Mouse (Mus musculus): Measurements from ENCODE around the gene Nup93. TPM values are rescaled to one million over a fixed set of nuclear protein-coding genes. Genes with fewer than 3 reads are reported as not detected.

Gene Nup93
- polyA plus RNA-seq, 1 experiment = 5.4 TPM

GRCm38 (mm10) chr8:94343778-94344320 lies 129.5 kb downstream of the Nup93 start:
- Histone ChIP-seq H3K27ac (ENCODE audit: insufficient read depth, low read depth, low read length) (no peak overlapping the region), H3K4me3 (ENCODE audit: low read depth, low read length) (no peak overlapping the region), H3K36me3 (ENCODE audit: control insufficient read depth, insufficient read depth, low read length) (no peaks in the 10 kb centered on the region), H3K4me1 (ENCODE audit: control insufficient read depth, insufficient read depth, insufficient read length, low read length) (peaks cover 16% of the 10 kb centered on the region), H3K27me3 (ENCODE audit: control insufficient read depth, insufficient read depth, low read length) (no peaks in the 10 kb centered on the region)
- WGBS = 90% methylated on average over 11 of the region's 11 CpGs
- TF ChIP-seq CTCF (IDR thresholded peaks at IDR 0.05; ENCODE audit: extremely low read depth, insufficient read length, insufficient replicate concordance, low read depth, low read length) (no peak), POLR2A (IDR thresholded peaks at IDR 0.05; ENCODE audit: low read depth, low read length) (no peak)

- WGBS = 68% methylated on average over 4 of the region's 4 CpGs
- TF ChIP-seq CTCF (IDR thresholded peaks at IDR 0.05; ENCODE audit: extremely low read depth, insufficient read length, insufficient replicate concordance, low read depth, low read length) (no peak), POLR2A (IDR thresholded peaks at IDR 0.05; ENCODE audit: low read depth, low read length) (no peak)
- Histone ChIP-seq H3K27me3 (ENCODE audit: control insufficient read depth, insufficient read depth, low read length) (no peaks in the 10 kb centered on the region), H3K4me3 (ENCODE audit: low read depth, low read length) (no peak overlapping the region), H3K4me1 (ENCODE audit: control insufficient read depth, insufficient read depth, insufficient read length, low read length) (peaks cover 13% of the 10 kb centered on the region), H3K36me3 (ENCODE audit: control insufficient read depth, insufficient read depth, low read length) (no peaks in the 10 kb centered on the region), H3K27ac (ENCODE audit: insufficient read depth, low read depth, low read length) (no peak overlapping the region)
These were observed 131.3 kb downstream of the Nup93 start for GRCm38 (mm10) chr8:94345657-94346056.

GRCm38 (mm10) chr8:94346264-94346663 lies 131.9 kb downstream of the Nup93 start:
- peaks cover 7% of the 10 kb centered on the region for H3K4me1 ChIP-seq (ENCODE audit: control insufficient read depth, insufficient read depth, insufficient read length, low read length)
- TF ChIP-seq POLR2A (IDR thresholded peaks at IDR 0.05; ENCODE audit: low read depth, low read length) (no peak), CTCF (IDR thresholded peaks at IDR 0.05; ENCODE audit: extremely low read depth, insufficient read length, insufficient replicate concordance, low read depth, low read length) (no peak)
- H3K36me3 ChIP-seq (ENCODE audit: control insufficient read depth, insufficient read depth, low read length) = no peaks in the 10 kb centered on the region
- peak overlapping the region; percentile 17; the same call in 1 of the 2 replicates for H3K4me3 ChIP-seq (ENCODE audit: low read depth, low read length)
- WGBS = 93% methylated on average over 13 of the region's 13 CpGs
- H3K27me3 ChIP-seq (ENCODE audit: control insufficient read depth, insufficient read depth, low read length) = no peaks in the 10 kb centered on the region
- H3K27ac ChIP-seq (ENCODE audit: insufficient read depth, low read depth, low read length) = peak overlapping the region; percentile 36

GRCm38 (mm10) chr8:94348425-94348824 lies 134.1 kb downstream of the Nup93 start:
- Histone ChIP-seq H3K27ac (ENCODE audit: insufficient read depth, low read depth, low read length) (no peak overlapping the region), H3K36me3 (ENCODE audit: control insufficient read depth, insufficient read depth, low read length) (no peaks in the 10 kb centered on the region), H3K27me3 (ENCODE audit: control insufficient read depth, insufficient read depth, low read length) (no peaks in the 10 kb centered on the region), H3K4me1 (ENCODE audit: control insufficient read depth, insufficient read depth, insufficient read length, low read length) (peaks cover 7% of the 10 kb centered on the region), H3K4me3 (ENCODE audit: low read depth, low read length) (no peak overlapping the region)
- TF ChIP-seq POLR2A (IDR thresholded peaks at IDR 0.05; ENCODE audit: low read depth, low read length) (no peak), CTCF (IDR thresholded peaks at IDR 0.05; ENCODE audit: extremely low read depth, insufficient read length, insufficient replicate concordance, low read depth, low read length) (no peak)
- WGBS = 73% methylated on average over 9 of the region's 9 CpGs

GRCm38 (mm10) chr8:94354069-94354531 lies 139.7 kb downstream of the Nup93 start:
- peaks cover 30% of the 10 kb centered on the region; the same call in 1 of the 2 replicates for H3K4me1 ChIP-seq (ENCODE audit: control insufficient read depth, insufficient read depth, insufficient read length, low read length)
- H3K4me3 ChIP-seq (ENCODE audit: low read depth, low read length) = peak overlapping the region; percentile 14; the same call in 1 of the 2 replicates
- no peaks in the 10 kb centered on the region for H3K27me3 ChIP-seq (ENCODE audit: control insufficient read depth, insufficient read depth, low read length)
- TF ChIP-seq POLR2A (IDR thresholded peaks at IDR 0.05; ENCODE audit: low read depth, low read length) = peak; percentile 55; the same call in 1 of the 2 replicates
- TF ChIP-seq CTCF (IDR thresholded peaks at IDR 0.05; ENCODE audit: extremely low read depth, insufficient read length, insufficient replicate concordance, low read depth, low read length) = 0 out of 2 replicates have a peak, but pooled peaks have one; percentile 10
- no peaks in the 10 kb centered on the region for H3K36me3 ChIP-seq (ENCODE audit: control insufficient read depth, insufficient read depth, low read length)
- 23% methylated on average over 7 of the region's 7 CpGs for WGBS
- peak overlapping the region; percentile 97 for H3K27ac ChIP-seq (ENCODE audit: insufficient read depth, low read depth, low read length)

- Histone ChIP-seq H3K4me3 (ENCODE audit: low read depth, low read length) (peak overlapping the region; percentile 14; the same call in 1 of the 2 replicates), H3K27me3 (ENCODE audit: control insufficient read depth, insufficient read depth, low read length) (no peaks in the 10 kb centered on the region), H3K36me3 (ENCODE audit: control insufficient read depth, insufficient read depth, low read length) (no peaks in the 10 kb centered on the region), H3K27ac (ENCODE audit: insufficient read depth, low read depth, low read length) (peak overlapping the region; percentile 97), H3K4me1 (ENCODE audit: control insufficient read depth, insufficient read depth, insufficient read length, low read length) (peaks cover 30% of the 10 kb centered on the region; the same call in 1 of the 2 replicates)
- TF ChIP-seq POLR2A (IDR thresholded peaks at IDR 0.05; ENCODE audit: low read depth, low read length) = no peak
- TF ChIP-seq CTCF (IDR thresholded peaks at IDR 0.05; ENCODE audit: extremely low read depth, insufficient read length, insufficient replicate concordance, low read depth, low read length) = no peak
- WGBS = 12% methylated on average over 4 of the region's 4 CpGs
These were observed 140.2 kb downstream of the Nup93 start for GRCm38 (mm10) chr8:94354571-94354970.

GRCm38 (mm10) chr8:94357220-94357619 lies 142.9 kb downstream of the Nup93 start:
- H3K4me3 ChIP-seq (ENCODE audit: low read depth, low read length) = no peak overlapping the region
- H3K36me3 ChIP-seq (ENCODE audit: control insufficient read depth, insufficient read depth, low read length) = no peaks in the 10 kb centered on the region
- WGBS = 75% methylated on average over 6 of the region's 6 CpGs
- H3K4me1 ChIP-seq (ENCODE audit: control insufficient read depth, insufficient read depth, insufficient read length, low read length) = peaks cover 44% of the 10 kb centered on the region; the same call in 1 of the 2 replicates
- H3K27me3 ChIP-seq (ENCODE audit: control insufficient read depth, insufficient read depth, low read length) = no peaks in the 10 kb centered on the region
- TF ChIP-seq CTCF (IDR thresholded peaks at IDR 0.05; ENCODE audit: extremely low read depth, insufficient read length, insufficient replicate concordance, low read depth, low read length) = no peak
- TF ChIP-seq POLR2A (IDR thresholded peaks at IDR 0.05; ENCODE audit: low read depth, low read length) = no peak
- H3K27ac ChIP-seq (ENCODE audit: insufficient read depth, low read depth, low read length) = no peak overlapping the region

Measured in small intestine, adult 2 months (tissue).